8 mouse cellular contexts compared by ENCODE assay signal in genomic region chr5:122157827-122158381, GRCm38 (mm10). TPM values are rescaled to one million over a fixed set of nuclear protein-coding genes. Genes with fewer than 3 reads are reported as not detected.
DNase-seq lines count a peak whose midpoint lies in the region; ATAC-seq lines count a peak whose summit lies in the region.

Gene Ppp1cc (plus strand): TSS chr5:122158278.

- peaks cover 52% of the 10 kb centered on the region for H3K4me1 ChIP-seq in hindbrain, embryonic 13.5 days (replicated peaks)

- H3K4me3 ChIP-seq in hindbrain, embryonic 13.5 days, result peak within 1 kb of the TSS; percentile 90

- no peaks in the 10 kb centered on the region for H3K9me3 ChIP-seq in hindbrain, embryonic 13.5 days

- 2% methylated on average over 51 of the region's 54 CpGs for WGBS in hindbrain, embryonic 13.5 days

- peak within 1 kb of the TSS; percentile 93 for H3K27ac ChIP-seq in hindbrain, embryonic 13.5 days

- H3K9ac ChIP-seq in hindbrain, embryonic 13.5 days, result peak within 1 kb of the TSS; percentile 96

- DNase-seq in NIH3T3 (ENCODE audit: low read depth), result peak; percentile 96
- DNase-seq in cerebellum, adult 9-11 months, result peak; percentile 93
- peak; percentile 82 to 89 for DNase-seq in frontal cortex, postnatal 14 days (ENCODE audit: low spot score in 2 of 2)
- DNase-seq in left cerebral cortex, adult 11 months (ENCODE audit: low spot score), result peak; percentile 79
- peak; percentile 94 to 95 for DNase-seq in lung, postnatal 4 days
- DNase-seq in retina, postnatal 7 days (ENCODE audit: low read depth, low spot score), result peak; percentile 93
- peak; percentile 87 for DNase-seq in urinary bladder, adult 2 months (ENCODE audit: low spot score)

- peak within 1 kb of the TSS; percentile 86 for H3K4me2 ChIP-seq in hindbrain, embryonic 13.5 days

- H3K27me3 ChIP-seq in hindbrain, embryonic 13.5 days, result no peaks in the 10 kb centered on the region

- H3K36me3 ChIP-seq in hindbrain, embryonic 13.5 days, result peaks cover 18% of the 10 kb centered on the region

- ATAC-seq in hindbrain, embryonic 13.5 days (ENCODE audit: low FRiP score), result peak; percentile 91

RNA-seq across cellular contexts. Expression of gene Ppp1cc, which starts in this region (rescaled TPM):
- polyA plus RNA-seq in hindbrain, embryonic 13.5 days (2015; fragmentation: Nextera tagmentation; extraction: Ambion mirVana), result 204 and 206 TPM in 2 replicates
- polyA plus RNA-seq in urinary bladder, adult 2 months (2012; rRNA removed), result 167 and 172 TPM in 2 replicates

Comparison
In these comparisons a context has a peak if more than half of its experiments do, and no peak if none do; other contexts are left out.
1. Peak in every context shown above with its lines: DNase-seq, ATAC-seq, H3K4me3 ChIP-seq and H3K27ac ChIP-seq.